Mouse (Mus musculus): ENCODE data around the gene Cbx1.
A peak's percentile ranks its signal among the peaks of the same experiment; 100 is the strongest.
"Not testable (repeated sequence)": the region's sequence is repeated elsewhere in the genome, so short reads cannot be mapped to it uniquely, and the experiment has no call there.

Cbx1 gene

DNA sequence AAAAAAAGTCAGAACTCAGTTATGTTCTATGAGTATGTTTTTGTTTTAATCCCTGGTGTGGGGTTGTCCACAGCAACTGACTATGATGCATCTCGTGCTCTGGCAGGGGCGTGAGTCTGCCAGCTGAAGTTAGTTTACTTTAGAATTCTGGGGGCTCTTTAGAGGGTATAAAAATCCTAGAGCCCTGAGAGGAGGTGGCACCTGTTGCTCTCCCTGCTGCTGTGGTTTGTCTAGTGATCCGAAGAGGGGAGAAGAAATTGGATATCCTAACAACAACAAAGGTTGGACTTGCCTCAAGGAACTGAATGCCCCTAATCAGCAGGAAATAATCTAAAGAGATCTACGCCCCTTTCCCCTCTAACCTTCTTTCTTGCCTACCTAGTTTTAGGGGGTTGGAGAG, 49.4 kb downstream of the Cbx1 start:
- DNase-seq (ENCODE audit: low read depth, low spot score): no peak

DNA sequence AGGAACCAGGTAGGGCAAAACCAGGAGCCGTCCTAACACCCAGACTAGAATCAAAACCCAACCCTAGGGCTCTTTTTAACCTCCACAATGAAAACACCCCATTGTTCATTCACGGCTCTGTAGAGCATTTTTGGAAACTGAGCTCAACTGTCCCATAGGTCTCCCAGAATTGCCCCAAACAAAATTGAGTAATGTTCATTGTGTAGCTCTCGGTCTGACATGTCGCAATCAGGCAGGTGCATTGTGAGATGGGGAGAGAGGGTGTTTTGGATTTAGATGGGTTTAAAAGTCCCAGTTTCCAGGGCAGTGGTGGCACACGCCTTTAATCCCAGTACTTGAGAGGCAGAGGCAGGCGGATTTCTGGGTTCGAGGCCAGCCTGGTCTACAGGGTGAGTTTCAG, 50.5 kb downstream of the Cbx1 start:
- DNase-seq (ENCODE audit: low read depth, low spot score): no peak

DNA sequence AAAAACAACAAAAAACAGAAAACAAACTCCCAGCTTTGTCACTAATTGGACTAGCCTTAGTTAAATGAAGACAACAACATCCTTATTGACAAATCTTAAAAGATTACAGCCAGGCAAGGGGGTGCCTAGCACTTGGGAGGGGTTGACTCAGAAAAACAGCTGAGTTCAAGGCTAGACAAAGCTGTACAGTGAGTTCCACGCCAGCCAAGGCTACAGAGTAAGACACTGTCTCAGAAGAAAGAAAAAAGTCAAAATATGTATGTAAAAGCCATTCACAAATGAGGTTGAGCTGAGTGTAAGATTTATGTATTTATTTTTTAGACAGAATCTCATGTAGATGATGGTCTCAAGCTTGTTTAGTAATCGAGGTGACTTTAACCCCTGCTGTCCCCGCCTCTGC, 51.0 kb downstream of the Cbx1 start:
- no peak for DNase-seq (ENCODE audit: low read depth, low spot score)

- DNase-seq (ENCODE audit: low read depth, low spot score): peak; percentile 91
These were observed 51.4 kb downstream of the Cbx1 start for GRCm38 (mm10) chr11:96840290-96840689.

- DNase-seq (ENCODE audit: low read depth, low spot score): no peak
These were observed 54.7 kb downstream of the Cbx1 start for GRCm38 (mm10) chr11:96843627-96844026.

- no peak for DNase-seq (ENCODE audit: low read depth, low spot score)
These were observed 58.3 kb downstream of the Cbx1 start for GRCm38 (mm10) chr11:96847240-96847639.

- DNase-seq (ENCODE audit: low read depth, low spot score): no peak
These were observed 59.8 kb downstream of the Cbx1 start for GRCm38 (mm10) chr11:96848694-96849093.

DNA sequence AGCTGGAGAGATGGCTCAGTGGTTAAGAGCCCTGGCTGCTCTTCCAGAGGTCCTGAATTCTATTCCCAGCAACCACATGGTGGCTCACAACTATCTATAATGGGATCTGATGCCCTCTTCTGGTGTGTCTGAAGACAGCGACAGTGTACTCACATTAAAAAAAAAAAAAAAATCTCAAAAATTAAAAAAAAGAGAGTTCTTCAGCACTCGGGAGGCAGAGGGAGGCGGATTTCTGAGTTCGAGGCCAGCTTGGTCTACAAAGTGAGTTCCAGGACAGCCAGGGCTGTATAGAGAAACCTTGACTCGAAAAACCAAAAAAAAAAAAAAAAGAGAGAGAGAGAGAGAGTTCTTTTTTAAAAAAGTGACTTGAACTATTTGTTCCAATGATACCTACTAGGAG, 60.2 kb downstream of the Cbx1 start:
- DNase-seq (ENCODE audit: low read depth, low spot score): not testable (repeated sequence)

- no peak for DNase-seq (ENCODE audit: low read depth, low spot score)
These were observed 60.9 kb downstream of the Cbx1 start, which contains the start of gene Copz2 for GRCm38 (mm10) chr11:96849681-96850467. TSS of gene Copz2 (plus strand) at chr11:96849870.

DNA sequence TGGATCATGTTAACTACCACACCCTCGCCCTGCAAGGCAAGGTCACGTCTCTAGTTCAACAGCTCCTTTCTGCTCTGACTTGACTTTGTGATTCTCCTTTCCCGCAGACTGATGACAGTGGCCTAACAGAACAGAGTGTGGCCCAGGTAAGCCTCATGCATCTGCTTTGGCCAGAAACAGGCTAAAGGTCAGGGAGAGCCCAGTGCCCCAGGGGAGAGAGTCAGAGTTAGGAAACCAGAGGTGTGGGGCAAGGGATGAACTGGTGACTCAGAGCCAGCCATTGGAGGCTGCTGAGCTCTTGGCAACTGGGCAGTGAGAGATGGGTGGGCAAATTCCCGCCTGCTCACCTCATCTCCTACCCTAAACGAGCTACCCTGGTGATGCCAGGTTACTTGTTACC, 68.5 kb downstream of the Cbx1 start:
- no peak for DNase-seq (ENCODE audit: low read depth, low spot score)

Measured in brain, adult 2 months (tissue).